Mouse (Mus musculus) fibroblast of lung, adult 2 months (primary cell): Measurements from ENCODE around the gene Vamp4.
A peak's percentile ranks its signal among the peaks of the same experiment; 100 is the strongest.

Experiments
- DNase-seq: peaks from one replicate; pipeline ENCODE4 v3.0.0-alpha.2; 2011; ENCODE audit warnings: low read depth

Gene Vamp4

GRCm38 (mm10) chr1:162570260-162570748 is at the start of gene Vamp4:
Vamp4 (plus strand) TSS chr1:162570515.
- peak; percentile 81 for DNase-seq

- DNase-seq: no peak
Measured at GRCm38 (mm10) chr1:162529651-162530050, 40.7 kb upstream of the Vamp4 start.

DNA sequence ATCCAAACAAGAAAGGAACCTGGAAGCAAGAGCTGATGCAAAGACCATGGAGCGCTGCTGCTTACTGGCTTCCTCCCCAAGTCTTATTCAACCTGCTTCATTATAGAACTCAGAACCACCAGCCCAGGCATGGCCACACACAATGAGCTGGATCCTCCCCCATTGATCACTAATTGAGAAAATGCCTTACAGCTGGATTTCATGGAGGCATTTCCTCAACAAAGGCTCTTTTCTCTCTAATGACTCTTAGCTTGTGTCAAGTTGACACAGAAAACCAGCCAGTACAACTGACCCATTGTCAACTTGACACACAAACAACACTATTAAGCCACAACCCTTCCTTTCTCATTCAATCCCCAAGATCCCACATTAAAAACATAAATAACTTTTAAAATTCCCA is 39.6 kb upstream of the Vamp4 start:
- DNase-seq: no peak

- DNase-seq: no peak
Measured at GRCm38 (mm10) chr1:162531584-162531983, 38.7 kb upstream of the Vamp4 start.

DNA sequence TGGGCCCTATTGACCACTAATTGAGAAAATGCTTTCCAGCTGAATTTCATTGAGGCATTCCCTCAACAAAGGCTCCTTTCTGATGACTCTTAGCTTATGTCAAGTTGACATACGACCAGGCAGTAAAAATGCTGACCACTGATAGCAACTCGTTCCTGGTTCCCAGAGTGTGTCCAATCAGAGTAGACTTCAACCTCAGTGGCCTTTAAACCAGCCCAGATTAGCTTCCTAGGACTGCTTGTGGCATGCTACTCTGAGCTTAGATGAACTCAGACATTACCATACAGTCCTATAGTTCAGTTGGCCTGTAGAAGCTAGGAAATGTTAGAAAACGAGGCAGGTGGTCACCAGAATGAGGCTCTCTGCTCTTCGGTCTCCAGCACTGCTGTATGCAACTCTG is 38.0 kb upstream of the Vamp4 start:
- DNase-seq: no peak

- DNase-seq: no peak
Measured at GRCm38 (mm10) chr1:162533766-162534560, 36.4 kb upstream of the Vamp4 start.

DNA sequence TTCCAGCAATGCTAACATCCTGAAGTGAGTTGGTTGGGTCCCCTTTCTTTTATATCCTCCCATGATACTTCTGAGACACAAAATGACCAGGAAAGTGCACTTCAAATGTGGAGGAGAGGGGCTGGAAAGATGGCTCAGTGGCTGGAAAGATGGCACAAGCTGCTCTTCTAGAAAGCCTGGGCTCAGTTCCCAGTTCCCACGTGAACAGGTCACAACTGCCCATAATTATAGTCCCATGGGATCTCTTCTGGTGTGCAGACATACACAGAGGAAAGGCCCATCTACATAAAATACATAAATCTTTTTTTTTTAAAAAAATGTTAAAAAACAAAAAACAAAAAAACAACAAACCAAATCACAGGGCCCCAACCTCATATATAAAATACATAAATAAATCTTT is 27.1 kb upstream of the Vamp4 start:
- DNase-seq: no peak

GRCm38 (mm10) chr1:162547607-162548006 is 22.7 kb upstream of the Vamp4 start:
- no peak for DNase-seq

DNA sequence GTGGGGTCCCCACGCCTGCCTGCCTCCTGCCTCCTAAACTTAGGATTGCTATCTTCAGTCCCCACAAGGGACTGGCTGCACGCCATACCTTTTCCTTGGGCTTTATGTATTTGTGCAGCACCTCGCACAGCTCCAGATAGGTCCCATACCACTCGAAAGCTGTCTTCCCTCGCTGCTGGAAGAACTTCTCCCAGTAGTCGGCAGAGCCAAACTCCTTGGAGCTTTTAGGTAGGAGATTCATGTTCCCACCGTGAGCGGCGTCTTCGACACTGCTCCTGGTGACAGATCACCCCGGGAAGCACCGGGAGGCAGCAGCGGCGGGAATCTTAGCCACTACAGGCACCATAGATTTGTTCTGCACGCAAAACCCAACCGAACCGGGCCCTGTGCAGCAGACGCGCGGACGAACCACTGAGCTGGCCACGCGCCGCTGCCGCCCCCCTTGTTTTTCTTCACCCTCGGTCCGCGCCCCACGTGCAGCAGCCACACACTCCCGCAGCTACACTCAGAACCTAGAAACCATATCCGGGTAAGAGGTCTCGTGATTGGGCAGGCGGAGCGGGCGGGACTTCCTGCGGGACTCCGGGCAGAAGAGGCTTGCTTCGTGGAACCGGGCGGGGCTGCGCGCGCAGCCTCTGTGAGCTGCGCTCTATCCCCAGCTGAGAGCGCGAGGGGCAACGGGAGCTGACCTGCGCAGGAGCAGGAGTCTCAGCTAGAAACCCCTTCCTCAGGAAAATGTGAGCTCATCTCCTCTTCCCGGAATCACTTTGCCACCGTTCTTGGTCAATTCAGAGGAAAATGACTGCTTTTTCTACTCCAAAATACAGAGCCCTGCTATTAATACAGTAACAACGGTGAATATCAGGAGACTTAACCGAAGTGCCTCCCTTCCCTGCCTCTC is 22.0 kb upstream of the Vamp4 start, which contains the start of gene Mettl13:
Gene Mettl13, minus strand, starts transcription at position 536 of the 901 bp plus-strand sequence.
- peak; percentile 84 for DNase-seq

DNA sequence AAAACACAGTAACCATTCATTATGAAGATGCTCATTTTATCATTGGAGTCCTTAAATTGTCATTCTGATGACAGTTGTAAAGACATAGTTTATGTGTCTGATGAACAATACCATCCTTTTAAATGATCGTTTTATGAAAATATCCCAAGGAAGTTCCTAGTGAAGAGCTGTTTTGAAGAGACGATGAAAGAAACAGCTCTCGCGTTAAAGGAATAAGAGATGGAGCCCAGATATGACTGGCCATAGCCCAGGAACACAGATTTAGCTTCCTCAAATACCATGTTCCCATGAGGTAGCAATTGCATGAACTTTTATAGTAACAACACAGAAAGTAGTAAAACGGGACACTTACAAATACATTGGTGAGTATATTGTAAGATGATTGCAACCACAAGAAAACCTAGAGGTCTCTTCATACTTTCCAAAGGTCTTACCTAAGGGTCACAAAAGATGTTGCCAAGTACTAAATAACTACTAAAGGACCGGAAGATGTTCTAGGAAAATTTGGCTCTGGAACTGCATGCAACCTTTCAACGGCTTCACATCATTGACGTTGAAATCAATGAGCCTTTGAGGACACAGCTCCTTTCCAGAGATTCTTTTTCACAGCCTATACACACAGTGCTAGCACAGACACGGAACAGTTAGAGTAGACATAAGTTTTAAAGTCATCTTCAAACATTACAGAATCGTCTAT is 21.2 kb upstream of the Vamp4 start:
- no peak for DNase-seq

DNA sequence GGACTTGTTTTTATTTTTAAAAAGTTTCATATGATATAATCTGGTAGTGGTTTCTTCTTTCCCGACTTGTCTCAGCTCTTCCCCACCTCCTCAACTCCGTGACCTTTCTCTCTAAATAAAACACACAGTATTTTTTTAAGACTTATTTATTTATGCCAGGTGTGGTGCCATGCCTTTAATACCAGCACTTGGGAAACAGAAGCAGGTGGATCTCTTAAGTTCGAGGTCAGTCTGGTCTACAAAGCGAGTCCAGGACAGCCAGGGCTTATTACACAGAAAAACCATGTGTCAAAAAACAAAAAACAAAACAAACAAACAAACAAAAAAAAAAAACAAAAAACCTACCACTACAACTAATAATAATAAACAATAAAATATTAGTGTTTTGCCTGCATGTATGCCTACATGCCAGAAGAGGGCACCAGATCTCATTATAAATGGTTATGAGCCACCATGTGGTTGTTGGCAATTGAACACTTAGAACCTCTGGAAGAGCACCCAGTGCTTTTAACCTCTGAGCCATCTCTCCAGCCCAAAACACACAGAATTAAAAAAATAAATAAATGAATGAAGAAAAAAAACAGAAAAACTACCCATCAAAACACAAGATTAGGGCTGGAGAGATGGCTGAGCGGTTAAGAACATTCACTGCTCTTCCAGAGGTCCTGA is 20.6 kb upstream of the Vamp4 start:
- no peak for DNase-seq

DNA sequence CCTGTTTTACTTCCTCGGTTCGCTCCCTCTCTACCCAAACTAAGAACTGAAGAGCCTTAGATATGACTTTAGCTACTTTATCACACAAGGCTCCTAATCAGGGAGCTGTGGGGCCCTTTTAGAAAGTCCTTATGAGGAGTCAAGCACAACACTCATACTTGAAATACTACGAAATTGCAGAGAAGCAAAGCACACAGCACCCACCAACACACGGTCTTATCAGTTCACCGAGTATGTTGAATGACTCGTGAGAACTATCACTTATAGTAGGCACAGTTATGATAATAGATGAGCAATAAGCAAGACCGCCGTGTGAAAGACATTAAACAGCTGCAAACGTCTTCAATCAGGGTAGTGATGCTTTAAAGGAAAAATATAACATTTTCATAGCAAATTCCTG is 17.4 kb upstream of the Vamp4 start:
- DNase-seq: no peak

- DNase-seq: no peak
Measured at GRCm38 (mm10) chr1:162554193-162554592, 16.1 kb upstream of the Vamp4 start.

DNA sequence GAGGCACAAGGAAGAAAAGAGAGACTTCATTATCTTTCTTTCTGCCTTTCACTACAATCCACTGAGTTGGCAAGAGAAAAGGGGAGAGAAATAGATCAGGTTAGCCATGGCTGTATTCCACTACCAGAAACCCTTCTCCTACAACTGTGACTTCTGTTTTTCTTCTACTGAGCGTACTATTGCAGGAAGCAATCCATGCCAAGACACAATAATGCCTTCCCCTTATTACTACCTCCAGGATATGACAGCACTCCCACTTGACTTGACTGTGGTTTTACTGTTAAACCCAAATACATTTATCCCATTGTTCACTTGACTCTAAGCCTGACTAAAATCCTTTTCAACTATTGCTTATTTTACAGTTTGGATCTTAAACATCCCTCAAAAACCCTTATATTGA is 7.1 kb upstream of the Vamp4 start:
- DNase-seq: no peak

DNA sequence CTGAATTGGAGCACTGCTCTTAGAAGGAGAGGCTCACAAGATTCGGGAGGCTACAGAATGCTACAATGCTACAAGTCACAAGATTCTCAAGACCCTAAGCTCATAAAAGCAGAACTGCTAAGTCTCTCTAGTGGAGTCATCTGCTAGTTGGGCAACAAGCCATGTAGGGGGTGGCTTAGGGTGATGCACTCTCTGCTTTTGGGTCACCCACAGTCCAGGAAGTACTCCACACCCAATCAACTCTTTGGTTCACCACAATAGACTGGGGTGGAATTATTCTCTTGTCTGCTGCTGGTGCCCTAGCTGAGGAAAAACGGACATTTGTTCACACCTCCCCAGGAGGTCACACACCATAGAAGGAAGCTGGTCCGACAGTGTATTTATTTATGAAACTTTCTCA is 5.3 kb upstream of the Vamp4 start:
- no peak for DNase-seq

DNA sequence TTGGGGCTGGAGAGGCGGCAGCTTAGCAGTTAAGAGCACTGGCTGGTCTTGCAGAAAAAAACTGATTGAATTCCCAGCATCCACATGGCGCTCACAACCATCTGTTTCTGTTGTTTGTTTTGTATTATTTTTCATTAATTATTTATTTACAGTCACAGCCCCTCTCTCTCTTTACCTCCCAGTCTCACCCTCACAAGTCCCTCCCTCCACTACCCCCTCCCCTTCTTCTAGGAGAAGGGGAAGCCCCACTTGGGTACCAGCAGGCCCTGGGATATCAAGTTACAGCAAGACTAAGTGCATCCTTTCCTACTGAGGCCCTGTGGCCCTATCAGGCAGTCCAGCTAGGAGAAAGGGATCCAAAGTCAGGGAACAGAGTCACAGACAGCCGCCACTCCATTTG is 3.0 kb upstream of the Vamp4 start:
- no peak for DNase-seq

- no peak for DNase-seq
Measured at GRCm38 (mm10) chr1:162570931-162571601, 751 bp downstream of the Vamp4 start.

DNA sequence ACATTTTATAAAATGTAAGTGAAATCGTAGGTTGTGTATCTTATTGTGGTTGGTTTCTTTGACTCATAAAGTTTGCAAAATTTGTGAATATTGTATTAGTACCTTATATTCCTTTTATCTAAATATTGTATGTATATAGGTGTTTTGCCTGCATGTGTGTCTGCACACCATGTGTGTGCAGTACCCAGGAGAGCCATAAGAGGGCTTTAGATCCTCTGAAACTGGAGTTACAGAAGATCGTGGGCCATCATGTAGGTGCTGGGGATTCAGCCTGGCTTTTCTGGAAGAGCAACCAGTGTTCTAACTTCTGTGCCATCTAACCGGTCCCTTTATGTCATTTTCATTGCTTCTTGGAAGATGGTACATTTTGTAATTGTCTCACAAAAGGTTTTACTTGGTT is 4.8 kb downstream of the Vamp4 start:
- no peak for DNase-seq

- no peak for DNase-seq
Measured at GRCm38 (mm10) chr1:162582884-162583283, 12.6 kb downstream of the Vamp4 start.

DNA sequence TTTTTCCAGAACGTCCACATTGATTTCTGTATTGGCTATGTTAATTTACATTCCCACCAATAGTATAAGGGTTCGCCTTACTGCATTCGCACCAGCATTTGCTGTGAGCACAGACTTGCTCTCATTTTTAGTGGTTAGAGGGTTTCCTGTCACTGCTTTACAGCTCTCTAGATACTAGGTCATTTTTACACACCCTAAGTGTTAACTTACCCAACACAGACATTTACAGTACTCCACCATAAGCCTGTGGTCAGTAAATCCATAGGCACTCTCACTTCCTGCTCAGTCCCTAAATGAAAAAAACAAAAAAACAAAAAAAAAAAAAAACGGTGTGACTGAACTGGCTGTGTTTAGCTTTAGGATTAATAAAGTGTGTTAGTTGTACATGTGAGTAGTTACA is 16.0 kb downstream of the Vamp4 start:
- DNase-seq: no peak

DNA sequence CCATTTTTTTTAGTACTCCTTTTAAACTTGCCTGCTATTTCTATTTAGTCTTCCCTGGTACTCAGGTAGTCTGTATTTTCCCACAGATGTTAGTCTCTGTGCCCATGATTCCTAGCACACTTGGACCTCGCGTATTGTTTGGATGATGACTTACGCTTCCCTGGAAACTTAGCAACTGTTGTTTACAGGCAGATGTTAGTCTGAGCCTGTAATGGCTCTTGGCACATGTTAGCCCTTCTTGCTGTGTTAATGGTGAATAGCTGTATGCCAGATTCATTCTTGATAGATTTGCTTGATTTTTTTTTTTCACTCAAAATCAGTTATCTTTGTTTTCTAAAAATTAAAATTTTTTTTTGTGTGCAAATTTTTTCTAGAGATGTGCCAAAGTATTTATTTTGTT is 18.3 kb downstream of the Vamp4 start:
- DNase-seq: no peak
